Mouse (Mus musculus) adrenal gland, postnatal 36 days (tissue): Measurements from ENCODE around the gene Ndufs8. TPM values are rescaled to one million over a fixed set of nuclear protein-coding genes. Genes with fewer than 3 reads are reported as not detected.

Experiments used
- total RNA-seq, 2 experiments: library from RNA; stranded (reverse); gene quantifications; 2 replicates each; pipeline ENCODE4 v1.2.3; 2021

Ndufs8 gene
- total RNA-seq, 2 experiments from 2014 or later, result 331 to 356 TPM

Other genes with a start within 250 kb of the Ndufs8 start
- gene Lrp5, start 226.2 kb downstream of the Ndufs8 start, total RNA-seq, result 100 to 1,000 TPM in 1 of 2 experiments, 10 to 100 TPM in 1; 95.6 to 154 TPM
- 10 to 100 TPM; 28.1 to 43.2 TPM for gene 1810055G02Rik, start 204.5 kb downstream of the Ndufs8 start, total RNA-seq
- 10 to 100 TPM; 50.7 to 52.5 TPM for gene Kmt5b, start 145.4 kb downstream of the Ndufs8 start, total RNA-seq
- 100 to 1,000 TPM; 112 to 133 TPM for gene Chka, start 61.0 kb downstream of the Ndufs8 start, total RNA-seq
- gene Tcirg1, start 5.6 kb downstream of the Ndufs8 start, total RNA-seq, result 10 to 100 TPM; 57.7 to 65.9 TPM
- gene Aldh3b1, start 17.0 kb upstream of the Ndufs8 start, total RNA-seq, result 100 to 1,000 TPM in 1 of 2 experiments, 10 to 100 TPM in 1; 30.1 to 194 TPM
- gene Unc93b1, start 22.4 kb upstream of the Ndufs8 start, total RNA-seq, result 10 to 100 TPM; 49.1 to 62.5 TPM
- 1 to 10 TPM in 1 of 2 experiments, under 1 TPM in 1; 0.20 to 1.1 TPM for gene Aldh3b3, start 45.9 kb upstream of the Ndufs8 start, total RNA-seq
- 10 to 100 TPM in 1 of 2 experiments, 1 to 10 TPM in 1; 4.6 to 13.8 TPM for gene Aldh3b2, start 59.6 kb upstream of the Ndufs8 start, total RNA-seq
- gene Acy3, start 73.8 kb upstream of the Ndufs8 start, total RNA-seq, result 10 to 100 TPM; 18.2 to 20.1 TPM
- not detected for gene Tbx10, start 80.0 kb upstream of the Ndufs8 start, total RNA-seq
- gene Nudt8, start 87.8 kb upstream of the Ndufs8 start, total RNA-seq, result 10 to 100 TPM; 20.4 to 30.8 TPM
- gene Gm49405, start 87.9 kb upstream of the Ndufs8 start, total RNA-seq, result under 1 TPM; 0.72 to 0.96 TPM
- gene Doc2g, start 90.5 kb upstream of the Ndufs8 start, total RNA-seq, result 1 to 10 TPM; 1.1 to 1.9 TPM
- gene Ndufv1, start 100.0 kb upstream of the Ndufs8 start, total RNA-seq, result 100 to 1,000 TPM; 355 to 381 TPM
- 100 to 1,000 TPM; 354 to 397 TPM for gene Gstp1, start 125.2 kb upstream of the Ndufs8 start, total RNA-seq
- gene Gstp2, start 133.2 kb upstream of the Ndufs8 start, total RNA-seq, result 10 to 100 TPM; 56.1 to 59.7 TPM
- gene Gstp3, start 146.8 kb upstream of the Ndufs8 start, total RNA-seq, result under 1 TPM; 0.63 to 0.99 TPM
- not detected for gene Cabp2, start 168.8 kb upstream of the Ndufs8 start, total RNA-seq
- 100 to 1,000 TPM; 109 to 132 TPM for gene Cdk2ap2, start 184.4 kb upstream of the Ndufs8 start, total RNA-seq
- 100 to 1,000 TPM in 1 of 2 experiments, 10 to 100 TPM in 1; 59.7 to 158 TPM for gene Pitpnm1, start 187.2 kb upstream of the Ndufs8 start, total RNA-seq
- 100 to 1,000 TPM; 104 to 124 TPM for gene Aip, start 213.1 kb upstream of the Ndufs8 start, total RNA-seq
- gene Gpr152, start 227.0 kb upstream of the Ndufs8 start, total RNA-seq, result under 1 TPM in 1 of 2 experiments, not detected in 1; 0.10 TPM
- under 1 TPM; 0.30 to 0.40 TPM for gene Cabp4, start 231.3 kb upstream of the Ndufs8 start, total RNA-seq
- gene Coro1b, start 235.8 kb upstream of the Ndufs8 start, total RNA-seq, result 100 to 1,000 TPM; 171 to 195 TPM
- gene Ptprcap, start 240.8 kb upstream of the Ndufs8 start, total RNA-seq, result 1 to 10 TPM; 1.4 to 3.1 TPM